Mouse (Mus musculus) frontal cortex, postnatal 36 days (tissue): ENCODE measurements at regions not wholly inside any gene's neighbourhood (a gene's known extent, or its start where the extent isn't known, plus 50 kb on each side); places are given as distances from the start of the nearest gene placed in this dataset.

Source experiments
- DNase-seq, 2 experiments: peaks; one replicate each; pipeline ENCODE4 v3.0.0; 2022; ENCODE audit warnings: low spot score in 2 of 2

- DNase-seq = peak; percentile 15 to 42
Observed at GRCm38 (mm10) chr15:21836110-21836509, 712.7 kb upstream of the Cdh18 start.

- no peak for DNase-seq
Observed at GRCm38 (mm10) chr15:21858540-21858939, 690.3 kb upstream of the Cdh18 start.

- DNase-seq = peak; percentile 57 to 83
Observed at GRCm38 (mm10) chr15:21885181-21885580, 663.6 kb upstream of the Cdh18 start.
